Mouse (Mus musculus) macrophage (primary cell): ENCODE measurements around the gene Cdh26. TPM values are rescaled to one million over a fixed set of nuclear protein-coding genes. Genes with fewer than 3 reads are reported as not detected.

Source experiments
- H3K27ac ChIP-seq: fragments of 350-480 bp; formaldehyde crosslinking; 2 replicates; pipeline ENCODE4 v1.9.0; 2021
- H3K36me3 ChIP-seq: fragments of 350-480 bp; formaldehyde crosslinking; 2 replicates; pipeline ENCODE4 v1.9.0; 2021; ENCODE audit errors: inconsistent target
- H3K4me3 ChIP-seq: fragments of 350-480 bp; formaldehyde crosslinking; 2 replicates; pipeline ENCODE4 v1.9.0; 2021; ENCODE audit errors: inconsistent target
- H3K79me2 ChIP-seq: fragments of 350-480 bp; formaldehyde crosslinking; 2 replicates; pipeline ENCODE4 v1.9.0; 2021; ENCODE audit errors: inconsistent target
- WGBS: methylation state at CpG from one replicate; pipeline ENCODE4 v1.1.7; 2026; ENCODE audit warnings: inconsistent platforms; ENCODE audit not compliant: missing documents; 5-methylcytosine and 5-hydroxymethylcytosine counted together
- polyA plus RNA-seq: library from polyadenylated mRNA; stranded (reverse); fragments of 250-400 nt; gene quantifications from 3 replicates; pipeline ENCODE4 v1.2.4, GENCODE M21; 2018; ENCODE audit warnings: inconsistent platforms
- total RNA-seq, 78 experiments: library from RNA; depleted of rRNA; stranded (reverse); fragments of 250-400 nt; gene quantifications; 1 replicate in 9 of 78; 2 replicates in 24 of 78; 3 replicates in 43 of 78; 4 replicates in 2 of 78; pipeline ENCODE4 v1.2.4; 2018; ENCODE audit warnings: inconsistent platforms in 56 of 78

Gene Cdh26
- under 1 TPM in 1 of 26 experiments, not detected in 25; 0.28 TPM for total RNA-seq (2018; cell fraction: chromatin; rRNA removed)
- under 1 TPM in 1 of 26 experiments, not detected in 25; 0.03 TPM for total RNA-seq (2018; cell fraction: cytosol; rRNA removed)
- total RNA-seq (2018; cell fraction: nucleus; rRNA removed): not detected
- not detected in 3 replicates for polyA plus RNA-seq

- H3K4me3 ChIP-seq: no peak within 1 kb of the TSS
- H3K79me2 ChIP-seq: no peaks in the 10 kb centered on the region
- 94% methylated on average over 4 of the region's 4 CpGs for WGBS
- H3K27ac ChIP-seq: no peak within 1 kb of the TSS
- H3K36me3 ChIP-seq: no peaks in the 10 kb centered on the region
Observed at GRCm38 (mm10) chr2:178430231-178430630, at the start of gene Cdh26. TSS of gene Cdh26 (plus strand) at chr2:178430531.

GRCm38 (mm10) chr2:178407053-178407815 is 23.1 kb upstream of the Cdh26 start, which contains the start of gene Sycp2:
TSS of gene Sycp2 (minus strand) at chr2:178407685.
- 91% methylated on average over 45 of the region's 52 CpGs for WGBS
- no peaks in the 10 kb centered on the region for H3K36me3 ChIP-seq
- no peak within 1 kb of the TSS for H3K27ac ChIP-seq
- H3K4me3 ChIP-seq: no peak within 1 kb of the TSS
- H3K79me2 ChIP-seq: no peaks in the 10 kb centered on the region

- H3K79me2 ChIP-seq: no peaks in the 10 kb centered on the region
- H3K27ac ChIP-seq: no peak overlapping the region
- 20% methylated on average over 1 of the region's 1 CpGs for WGBS
- no peak overlapping the region for H3K4me3 ChIP-seq
- H3K36me3 ChIP-seq: no peaks in the 10 kb centered on the region
Observed at GRCm38 (mm10) chr2:178409024-178409423, 21.3 kb upstream of the Cdh26 start.

GRCm38 (mm10) chr2:178410286-178410685 is 20.0 kb upstream of the Cdh26 start:
- no peaks in the 10 kb centered on the region for H3K36me3 ChIP-seq
- H3K79me2 ChIP-seq: no peaks in the 10 kb centered on the region
- H3K4me3 ChIP-seq: no peak overlapping the region
- no peak overlapping the region for H3K27ac ChIP-seq
- 89% methylated on average over 5 of the region's 6 CpGs for WGBS

GRCm38 (mm10) chr2:178412598-178412997 is 17.7 kb upstream of the Cdh26 start:
- Histone ChIP-seq H3K36me3 (no peaks in the 10 kb centered on the region), H3K4me3 (no peak overlapping the region), H3K79me2 (no peaks in the 10 kb centered on the region), H3K27ac (no peak overlapping the region)
- WGBS: 84% methylated on average over 6 of the region's 6 CpGs

GRCm38 (mm10) chr2:178413081-178413480 is 17.2 kb upstream of the Cdh26 start:
- 90% methylated on average over 13 of the region's 13 CpGs for WGBS
- Histone ChIP-seq H3K4me3 (no peak overlapping the region), H3K27ac (no peak overlapping the region)

GRCm38 (mm10) chr2:178413481-178414260 is 16.7 kb upstream of the Cdh26 start:
- H3K79me2 ChIP-seq: no peaks in the 10 kb centered on the region
- no peak overlapping the region; the same call in 1 of the 2 replicates for H3K4me3 ChIP-seq
- 25% methylated on average over 75 of the region's 75 CpGs for WGBS
- no peaks in the 10 kb centered on the region for H3K36me3 ChIP-seq
- H3K27ac ChIP-seq: no peak overlapping the region

More at GRCm38 (mm10) chr2:178413081-178413480, 17.2 kb upstream of the Cdh26 start:
- no peaks in the 10 kb centered on the region for H3K79me2 ChIP-seq
- no peaks in the 10 kb centered on the region for H3K36me3 ChIP-seq

GRCm38 (mm10) chr2:178414261-178415149 is 15.8 kb upstream of the Cdh26 start, which contains the start of the genes Ppp1r3d and Fam217b:
TSS of gene Ppp1r3d (minus strand) at chr2:178414472.
TSS of gene Fam217b (plus strand) at chr2:178414524.
- H3K27ac ChIP-seq: no peak within 1 kb of the TSS
- WGBS: under 1% methylated on average over 69 of the region's 74 CpGs
- no peaks in the 10 kb centered on the region for H3K36me3 ChIP-seq
- H3K4me3 ChIP-seq: peak within 1 kb of the TSS; percentile 10; the same call in 1 of the 2 replicates
- no peaks in the 10 kb centered on the region for H3K79me2 ChIP-seq

GRCm38 (mm10) chr2:178415150-178415448 is 15.2 kb upstream of the Cdh26 start:
- WGBS: 42% methylated on average over 3 of the region's 3 CpGs
- H3K27ac ChIP-seq: no peak overlapping the region
- H3K36me3 ChIP-seq: no peaks in the 10 kb centered on the region
- H3K79me2 ChIP-seq: no peaks in the 10 kb centered on the region
- H3K4me3 ChIP-seq: peak overlapping the region; percentile 10; the same call in 1 of the 2 replicates

- WGBS: 11% methylated on average over 13 of the region's 13 CpGs
- H3K4me3 ChIP-seq: no peak overlapping the region
- H3K36me3 ChIP-seq: no peaks in the 10 kb centered on the region
- no peaks in the 10 kb centered on the region for H3K79me2 ChIP-seq
- no peak overlapping the region for H3K27ac ChIP-seq
Observed at GRCm38 (mm10) chr2:178416427-178416826, 13.9 kb upstream of the Cdh26 start.

GRCm38 (mm10) chr2:178416970-178417369 is 13.4 kb upstream of the Cdh26 start:
- 48% methylated on average over 3 of the region's 4 CpGs for WGBS
- H3K4me3 ChIP-seq: no peak overlapping the region
- 0 out of 2 replicates have a peak overlapping the region, but pooled peaks have one; percentile 5 for H3K27ac ChIP-seq
- no peaks in the 10 kb centered on the region for H3K36me3 ChIP-seq
- H3K79me2 ChIP-seq: no peaks in the 10 kb centered on the region

GRCm38 (mm10) chr2:178420576-178420975 is 9.8 kb upstream of the Cdh26 start:
- no peak overlapping the region for H3K4me3 ChIP-seq
- H3K27ac ChIP-seq: no peak overlapping the region
- H3K79me2 ChIP-seq: no peaks in the 10 kb centered on the region
- 98% methylated on average over 9 of the region's 9 CpGs for WGBS
- H3K36me3 ChIP-seq: no peaks in the 10 kb centered on the region

- H3K4me3 ChIP-seq: no peak overlapping the region
- no peak overlapping the region for H3K27ac ChIP-seq
- no peaks in the 10 kb centered on the region for H3K79me2 ChIP-seq
- WGBS: 94% methylated on average over 6 of the region's 6 CpGs
- H3K36me3 ChIP-seq: no peaks in the 10 kb centered on the region
Observed at GRCm38 (mm10) chr2:178421603-178422002, 8.7 kb upstream of the Cdh26 start.

GRCm38 (mm10) chr2:178422186-178422585 is 8.1 kb upstream of the Cdh26 start:
- no peak overlapping the region for H3K27ac ChIP-seq
- 97% methylated on average over 2 of the region's 3 CpGs for WGBS
- H3K79me2 ChIP-seq: no peaks in the 10 kb centered on the region
- no peaks in the 10 kb centered on the region for H3K36me3 ChIP-seq
- H3K4me3 ChIP-seq: no peak overlapping the region
